Comparison of ENCODE assay signal across 9 mouse cellular contexts in the genomic region with DNA sequence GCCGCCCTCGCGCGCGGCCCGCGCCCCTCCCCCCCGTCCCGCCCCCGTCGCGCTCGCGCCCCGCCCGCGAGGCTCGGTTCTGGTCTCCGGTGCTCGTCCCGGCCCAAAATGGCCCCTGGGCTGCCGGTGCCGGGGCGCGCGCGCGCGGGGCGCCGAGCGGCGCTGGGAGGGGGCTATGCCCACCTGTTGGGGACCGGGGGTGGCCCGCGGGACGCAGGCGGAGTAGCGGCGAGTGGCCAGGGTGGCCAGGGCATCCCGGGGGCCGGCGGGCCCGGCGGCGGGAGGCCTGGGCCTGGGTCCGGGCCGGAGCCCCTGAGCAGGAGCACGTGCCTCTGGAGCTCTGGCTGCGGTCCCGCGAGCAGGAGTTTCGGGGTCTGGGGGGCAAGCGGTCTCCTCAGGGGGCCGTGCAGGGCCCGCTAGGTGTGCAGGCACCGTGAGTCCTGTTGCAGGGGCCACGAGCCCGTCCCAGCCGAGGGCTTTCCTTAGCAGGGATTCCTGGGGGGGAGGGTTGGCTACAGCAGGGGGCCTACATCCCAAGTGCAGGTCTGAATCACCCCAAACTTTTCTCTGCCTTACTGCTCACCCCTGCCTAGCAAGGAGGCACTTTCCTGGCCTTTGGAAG. TPM values are rescaled to one million over a fixed set of nuclear protein-coding genes. Genes with fewer than 3 reads are reported as not detected.
DNase-seq lines count a peak whose midpoint lies in the region; ATAC-seq and TF ChIP-seq lines count a peak whose summit lies in the region.
"Had no signal": no experiment of that assay in that cellular context is flagged by ENCODE, and none has a peak within 500 bp of the region (broad histone marks: within the 10 kb centered on the region; RNA-seq: fewer than 3 reads in every experiment).

No protein-coding gene starts in this region.

- no peaks in the 10 kb centered on the region for H3K36me3 ChIP-seq in lung, embryonic 16.5 days (ENCODE audit: control insufficient read depth, insufficient read depth, low read length)
- 0 out of 2 replicates have a peak, but pooled peaks cover 4% of the 10 kb centered on the region for H3K36me3 ChIP-seq in forebrain, embryonic 14.5 days (ENCODE audit: control insufficient read depth, insufficient read depth, low read length)
- no peaks in the 10 kb centered on the region for H3K36me3 ChIP-seq in kidney, postnatal 0 days (ENCODE audit: insufficient read depth, low read length)
- no peaks in the 10 kb centered on the region for H3K36me3 ChIP-seq in midbrain, embryonic 13.5 days

- TF ChIP-seq CTCF in kidney, postnatal 0 days (IDR thresholded peaks at IDR 0.05; ENCODE audit: low read depth) = no peak

- H3K9ac ChIP-seq in lung, embryonic 16.5 days (ENCODE audit: low read length) = peak overlapping the region; percentile 99
- H3K9ac ChIP-seq in forebrain, embryonic 14.5 days (ENCODE audit: low read length) = peak overlapping the region; percentile 98
- peak overlapping the region; percentile 99 for H3K9ac ChIP-seq in kidney, postnatal 0 days (ENCODE audit: low read depth, low read length)
- H3K9ac ChIP-seq in midbrain, embryonic 13.5 days (replicated peaks) = peak overlapping the region; percentile 99

- ATAC-seq in lung, embryonic 16.5 days (ENCODE audit: low read depth) = peak; percentile 9
- 0 out of 2 replicates have a peak, but pooled peaks have one; percentile 9 for ATAC-seq in forebrain, embryonic 14.5 days
- ATAC-seq in kidney, postnatal 0 days (replicated peaks; ENCODE audit: low FRiP score, low read depth) = peak; percentile 37
- peak; percentile 15 for ATAC-seq in midbrain, embryonic 13.5 days

- peak overlapping the region; percentile 88 for H3K4me2 ChIP-seq in lung, embryonic 16.5 days (ENCODE audit: low read depth, low read length)
- peak overlapping the region; percentile 86 for H3K4me2 ChIP-seq in forebrain, embryonic 14.5 days (ENCODE audit: low read length)
- H3K4me2 ChIP-seq in kidney, postnatal 0 days (ENCODE audit: low read length) = peak overlapping the region; percentile 94
- peak overlapping the region; percentile 93 for H3K4me2 ChIP-seq in midbrain, embryonic 13.5 days (replicated peaks)

- H3K9me3 ChIP-seq in lung, embryonic 16.5 days (ENCODE audit: control insufficient read depth, low read length) = no peaks in the 10 kb centered on the region
- no peaks in the 10 kb centered on the region for H3K9me3 ChIP-seq in forebrain, embryonic 14.5 days (replicated peaks; ENCODE audit: control insufficient read depth, low read length)
- H3K9me3 ChIP-seq in kidney, postnatal 0 days (replicated peaks; ENCODE audit: low read length) = no peaks in the 10 kb centered on the region
- no peaks in the 10 kb centered on the region for H3K9me3 ChIP-seq in midbrain, embryonic 13.5 days

- peaks cover 29% of the 10 kb centered on the region for H3K4me1 ChIP-seq in lung, embryonic 16.5 days (replicated peaks; ENCODE audit: control insufficient read depth, insufficient read depth, low read length)
- peaks cover 16% of the 10 kb centered on the region for H3K4me1 ChIP-seq in forebrain, embryonic 14.5 days (ENCODE audit: control insufficient read depth, insufficient read depth, low read length)
- peaks cover 22% of the 10 kb centered on the region for H3K4me1 ChIP-seq in kidney, postnatal 0 days (replicated peaks; ENCODE audit: insufficient read depth, low read length)
- H3K4me1 ChIP-seq in midbrain, embryonic 13.5 days (replicated peaks) = peaks cover 52% of the 10 kb centered on the region

- 0% methylated on average over 26 of the region's 60 CpGs for WGBS in lung, embryonic 16.5 days
- WGBS in forebrain, embryonic 14.5 days = 2% methylated on average over 32 of the region's 60 CpGs
- under 1% methylated on average over 31 of the region's 60 CpGs for WGBS in kidney, postnatal 0 days
- WGBS in midbrain, embryonic 13.5 days = under 1% methylated on average over 37 of the region's 60 CpGs

- H3K27me3 ChIP-seq in lung, embryonic 16.5 days (ENCODE audit: control insufficient read depth, insufficient read depth, low read depth, low read length) = no peaks in the 10 kb centered on the region
- H3K27me3 ChIP-seq in forebrain, embryonic 14.5 days (replicated peaks; ENCODE audit: control insufficient read depth, insufficient read depth, low read length) = no peaks in the 10 kb centered on the region
- H3K27me3 ChIP-seq in kidney, postnatal 0 days (ENCODE audit: insufficient read depth, low read length) = no peaks in the 10 kb centered on the region
- no peaks in the 10 kb centered on the region for H3K27me3 ChIP-seq in midbrain, embryonic 13.5 days

- H3K27ac ChIP-seq in lung, embryonic 16.5 days (ENCODE audit: low read length) = peak overlapping the region; percentile 63
- peak overlapping the region; percentile 80 for H3K27ac ChIP-seq in forebrain, embryonic 14.5 days (ENCODE audit: low read depth, low read length)
- peak overlapping the region; percentile 78 for H3K27ac ChIP-seq in kidney, postnatal 0 days
- H3K27ac ChIP-seq in midbrain, embryonic 13.5 days = peak overlapping the region; percentile 77

- H3K4me3 ChIP-seq in lung, embryonic 16.5 days (ENCODE audit: low read length) = peak overlapping the region; percentile 99
- peak overlapping the region; percentile 93 for H3K4me3 ChIP-seq in forebrain, embryonic 14.5 days (ENCODE audit: low read depth, low read length)
- peak overlapping the region; percentile 76 for H3K4me3 ChIP-seq in kidney, postnatal 0 days (replicated peaks; ENCODE audit: low read depth, low read length)
- peak overlapping the region; percentile 96 for H3K4me3 ChIP-seq in midbrain, embryonic 13.5 days (replicated peaks)

- DNase-seq in lung, postnatal 36 days = no peak
- peak; percentile 43 to 58 for DNase-seq in adrenal gland, postnatal 36 days
- peak; percentile 25 for DNase-seq in forebrain, embryonic 14.5 days (ENCODE audit: low spot score)
- DNase-seq in kidney, postnatal 0 days (ENCODE audit: low spot score) = no peak
- no peak for DNase-seq in frontal cortex, adult 2 months (ENCODE audit: extremely low spot score in 1 of 2, low spot score in 1 of 2)
- DNase-seq in left cerebral cortex, adult 9 months (ENCODE audit: low spot score in 2 of 2) = no peak

RNA-seq across cellular contexts. Expression of gene Mta1, which starts 0.6 kb away (rescaled TPM):
- polyA plus RNA-seq in lung, embryonic 16.5 days (2015; fragmentation: Nextera tagmentation; extraction: Ambion mirVana) = 11.2 and 12.2 TPM in 2 replicates
- total RNA-seq in adrenal gland, postnatal 36 days (2021) = 10 to 100 TPM; 76.8 to 99.8 TPM
- polyA plus RNA-seq in forebrain, embryonic 14.5 days (2014; fragmentation: Nextera tagmentation; extraction: Ambion mirVana) = 16.6 and 18.7 TPM in 2 replicates
- 11.5 and 13.2 TPM in 2 replicates for polyA plus RNA-seq in kidney, postnatal 0 days (2015; fragmentation: Nextera tagmentation; extraction: Ambion mirVana)
- polyA plus RNA-seq in midbrain, embryonic 13.5 days (2015; fragmentation: Nextera tagmentation; extraction: Ambion mirVana) = 17.2 and 17.4 TPM in 2 replicates
- polyA plus RNA-seq in frontal cortex, adult 2 months (2012; rRNA removed) = 66.4 and 69.3 TPM in 2 replicates

RNA-seq across cellular contexts. Expression of gene Tex22, which starts 24.3 kb away (rescaled TPM):
- 0.15 TPM in 1 of 2 replicates, not detected in the other for polyA plus RNA-seq in lung, embryonic 16.5 days (2015; fragmentation: Nextera tagmentation; extraction: Ambion mirVana)
- under 1 TPM in 1 of 2 experiments, not detected in 1; 0.46 TPM for total RNA-seq in adrenal gland, postnatal 36 days (2021)
- not detected in 2 replicates for polyA plus RNA-seq in forebrain, embryonic 14.5 days (2014; fragmentation: Nextera tagmentation; extraction: Ambion mirVana)
- polyA plus RNA-seq in kidney, postnatal 0 days (2015; fragmentation: Nextera tagmentation; extraction: Ambion mirVana) = not detected in 2 replicates
- polyA plus RNA-seq in midbrain, embryonic 13.5 days (2015; fragmentation: Nextera tagmentation; extraction: Ambion mirVana) = 0.20 TPM in 1 of 2 replicates, not detected in the other
- 0.20 and 0.27 TPM in 2 replicates for polyA plus RNA-seq in frontal cortex, adult 2 months (2012; rRNA removed)
- total RNA-seq: common myeloid progenitor, adult 5-6 weeks had no signal

RNA-seq across cellular contexts. Expression of gene Crip2, which starts 41.4 kb away (rescaled TPM):
- polyA plus RNA-seq in lung, embryonic 16.5 days (2015; fragmentation: Nextera tagmentation; extraction: Ambion mirVana) = 550 and 593 TPM in 2 replicates
- 10 to 100 TPM; 51.8 to 52.5 TPM for total RNA-seq in adrenal gland, postnatal 36 days (2021)
- polyA plus RNA-seq in forebrain, embryonic 14.5 days (2014; fragmentation: Nextera tagmentation; extraction: Ambion mirVana) = 354 and 404 TPM in 2 replicates
- polyA plus RNA-seq in kidney, postnatal 0 days (2015; fragmentation: Nextera tagmentation; extraction: Ambion mirVana) = 227 and 239 TPM in 2 replicates
- polyA plus RNA-seq in midbrain, embryonic 13.5 days (2015; fragmentation: Nextera tagmentation; extraction: Ambion mirVana) = 360 TPM in 2 replicates
- 249 and 252 TPM in 2 replicates for polyA plus RNA-seq in frontal cortex, adult 2 months (2012; rRNA removed)

RNA-seq across cellular contexts. Expression of gene Crip1, which starts 47.5 kb away (rescaled TPM):
- polyA plus RNA-seq in lung, embryonic 16.5 days (2015; fragmentation: Nextera tagmentation; extraction: Ambion mirVana) = 565 and 642 TPM in 2 replicates
- 10 to 100 TPM; 44.1 to 71.1 TPM for total RNA-seq in adrenal gland, postnatal 36 days (2021)
- 32.5 and 46.1 TPM in 2 replicates for polyA plus RNA-seq in forebrain, embryonic 14.5 days (2014; fragmentation: Nextera tagmentation; extraction: Ambion mirVana)
- 350 and 357 TPM in 2 replicates for polyA plus RNA-seq in kidney, postnatal 0 days (2015; fragmentation: Nextera tagmentation; extraction: Ambion mirVana)
- 31.0 and 35.1 TPM in 2 replicates for polyA plus RNA-seq in midbrain, embryonic 13.5 days (2015; fragmentation: Nextera tagmentation; extraction: Ambion mirVana)
- 87.6 and 94.9 TPM in 2 replicates for polyA plus RNA-seq in frontal cortex, adult 2 months (2012; rRNA removed)

RNA-seq across cellular contexts. Expression of gene Tedc1, which starts 57.6 kb away (rescaled TPM):
- 31.4 and 34.5 TPM in 2 replicates for polyA plus RNA-seq in lung, embryonic 16.5 days (2015; fragmentation: Nextera tagmentation; extraction: Ambion mirVana)
- 1 to 10 TPM; 1.7 TPM for total RNA-seq in adrenal gland, postnatal 36 days (2021)
- 9.5 and 10.2 TPM in 2 replicates for polyA plus RNA-seq in forebrain, embryonic 14.5 days (2014; fragmentation: Nextera tagmentation; extraction: Ambion mirVana)
- 14.8 and 16.7 TPM in 2 replicates for polyA plus RNA-seq in kidney, postnatal 0 days (2015; fragmentation: Nextera tagmentation; extraction: Ambion mirVana)
- 21.3 and 21.6 TPM in 2 replicates for polyA plus RNA-seq in midbrain, embryonic 13.5 days (2015; fragmentation: Nextera tagmentation; extraction: Ambion mirVana)
- polyA plus RNA-seq in frontal cortex, adult 2 months (2012; rRNA removed) = 1.1 and 1.8 TPM in 2 replicates

Comparison
In these comparisons a context has a peak if more than half of its experiments do, and no peak if none do; other contexts are left out.
1. DNase-seq: peak in adrenal gland, postnatal 36 days (2 of 2) and forebrain, embryonic 14.5 days (single experiment); none in lung, postnatal 36 days (single experiment), kidney, postnatal 0 days (single experiment), frontal cortex, adult 2 months (0 of 2) and left cerebral cortex, adult 9 months (0 of 2).
2. Peak in every context shown above with its lines, with median percentiles within 50 percentile points of each other: ATAC-seq, H3K27ac ChIP-seq, H3K4me2 ChIP-seq, H3K4me3 ChIP-seq and H3K9ac ChIP-seq.